Mouse (Mus musculus): Measurements from ENCODE around the gene Rph3al.

Rph3al gene

GRCm38 (mm10) chr11:75948789-75949188 is 10.6 kb upstream of the Rph3al start:
- DNase-seq = no peak

GRCm38 (mm10) chr11:75947223-75947622 is 9.0 kb upstream of the Rph3al start:
- no peak for DNase-seq

GRCm38 (mm10) chr11:75945805-75946450 is 7.7 kb upstream of the Rph3al start:
- no peak for DNase-seq

GRCm38 (mm10) chr11:75937370-75937871 is 808 bp downstream of the Rph3al start:
- DNase-seq = peak; percentile 68

GRCm38 (mm10) chr11:75935819-75936430 is 2.3 kb downstream of the Rph3al start:
- DNase-seq = peak; percentile 86

- no peak for DNase-seq
Observed at GRCm38 (mm10) chr11:75934425-75934824, 3.8 kb downstream of the Rph3al start.

- DNase-seq = no peak
Observed at GRCm38 (mm10) chr11:75933371-75933770, 4.9 kb downstream of the Rph3al start.

- DNase-seq = no peak
Observed at GRCm38 (mm10) chr11:75930911-75931678, 7.1 kb downstream of the Rph3al start.

GRCm38 (mm10) chr11:75930208-75930607 is 8.0 kb downstream of the Rph3al start:
- DNase-seq = no peak

GRCm38 (mm10) chr11:75927881-75928280 is 10.3 kb downstream of the Rph3al start:
- DNase-seq = no peak

- peak; percentile 70 for DNase-seq
Observed at GRCm38 (mm10) chr11:75926431-75927312, 11.6 kb downstream of the Rph3al start.

GRCm38 (mm10) chr11:75925801-75926200 is 12.4 kb downstream of the Rph3al start:
- no peak for DNase-seq

- DNase-seq = no peak
Observed at GRCm38 (mm10) chr11:75922741-75923140, 15.5 kb downstream of the Rph3al start.

- no peak for DNase-seq
Observed at GRCm38 (mm10) chr11:75919139-75919538, 19.1 kb downstream of the Rph3al start.

GRCm38 (mm10) chr11:75917340-75917739 is 20.9 kb downstream of the Rph3al start:
- no peak for DNase-seq

GRCm38 (mm10) chr11:75913953-75914352 is 24.3 kb downstream of the Rph3al start:
- DNase-seq = peak; percentile 79

- DNase-seq = peak; percentile 84
Observed at GRCm38 (mm10) chr11:75912944-75913657, 25.1 kb downstream of the Rph3al start.

GRCm38 (mm10) chr11:75911962-75912361 is 26.3 kb downstream of the Rph3al start:
- DNase-seq = no peak

GRCm38 (mm10) chr11:75909702-75910429 is 28.4 kb downstream of the Rph3al start:
- DNase-seq = no peak

- DNase-seq = no peak
Observed at GRCm38 (mm10) chr11:75907406-75907805, 30.8 kb downstream of the Rph3al start.

- no peak for DNase-seq
Observed at GRCm38 (mm10) chr11:75906556-75906955, 31.7 kb downstream of the Rph3al start.

Data from lung, postnatal 14 days (tissue).